14 mouse cellular contexts compared by ENCODE assay signal in the genomic region with DNA sequence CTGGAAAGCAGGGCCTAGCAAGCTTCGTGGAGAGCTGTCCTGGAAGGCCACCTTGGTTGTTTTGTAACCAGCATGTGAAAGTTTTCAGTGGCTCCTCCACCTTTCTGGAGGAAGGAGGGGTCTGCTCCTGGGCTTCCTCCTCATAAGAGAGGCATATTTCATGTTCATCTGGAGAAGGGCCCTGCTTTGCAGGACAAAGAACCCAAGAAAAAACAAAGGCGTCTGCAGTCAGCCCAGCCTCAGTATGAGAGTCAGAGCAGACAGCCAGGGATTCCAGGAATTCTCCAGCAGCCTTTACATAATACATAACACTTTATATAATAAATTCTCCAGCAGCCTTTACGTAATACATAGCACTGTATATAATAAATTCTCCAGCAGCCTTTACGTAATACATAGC.
DNase-seq lines count a peak whose midpoint lies in the region; ATAC-seq lines count a peak whose summit lies in the region.
"Had no signal": no experiment of that assay in that cellular context is flagged by ENCODE, and none has a peak within 500 bp of the region (broad histone marks: within the 10 kb centered on the region; RNA-seq: fewer than 3 reads in every experiment).

No protein-coding gene starts in this region.

- peaks cover 78% of the 10 kb centered on the region for H3K36me3 ChIP-seq in heart, embryonic 13.5 days
- no peaks in the 10 kb centered on the region for H3K36me3 ChIP-seq in intestine, embryonic 15.5 days
- H3K36me3 ChIP-seq in limb, embryonic 15.5 days, result peaks cover 10% of the 10 kb centered on the region
- no peaks in the 10 kb centered on the region for H3K36me3 ChIP-seq in midbrain, embryonic 11.5 days (ENCODE audit: control insufficient read depth, insufficient read depth, low read length)
- H3K36me3 ChIP-seq: embryonic facial prominence, embryonic 12.5 days; liver, embryonic 13.5 days had no signal

- ATAC-seq in heart, embryonic 13.5 days (ENCODE audit: extremely low read depth, insufficient number of reproducible peaks, low FRiP score, low TSS enrichment), result no peak
- ATAC-seq in intestine, embryonic 15.5 days, result peak; percentile 73
- peak; percentile 57; the same call in 1 of the 2 replicates for ATAC-seq in limb, embryonic 15.5 days (ENCODE audit: insufficient number of reproducible peaks, low FRiP score, low TSS enrichment, low read depth)
- ATAC-seq in midbrain, embryonic 11.5 days (ENCODE audit: low FRiP score), result no peak
- ATAC-seq: forebrain, embryonic 13.5 days had no signal

- WGBS in heart, embryonic 13.5 days, result 50% methylated on average over 4 of the region's 4 CpGs
- 25% methylated on average over 4 of the region's 4 CpGs for WGBS in intestine, embryonic 15.5 days
- WGBS in limb, embryonic 15.5 days, result 39% methylated on average over 4 of the region's 4 CpGs
- 80% methylated on average over 4 of the region's 4 CpGs for WGBS in midbrain, embryonic 11.5 days

- no peak for DNase-seq in heart, postnatal 25 days (ENCODE audit: low spot score)
- peak; percentile 60 for DNase-seq in Muller cell, postnatal 12 days (ENCODE audit: inconsistent ontology term)
- DNase-seq in neural tube, embryonic 10.5 days (ENCODE audit: extremely low spot score, low spot score), result no peak
- DNase-seq in midbrain, embryonic 11.5 days (ENCODE audit: low spot score, missing footprints), result no peak
- no peak for DNase-seq in left cerebral cortex, adult 9 months (ENCODE audit: low spot score in 2 of 2)
- DNase-seq: cerebellum, adult 2 months; gastrocnemius, postnatal 25 days; liver, embryonic 13.5 days had no signal

- no peaks in the 10 kb centered on the region for H3K27me3 ChIP-seq in heart, embryonic 13.5 days (replicated peaks)
- no peaks in the 10 kb centered on the region for H3K27me3 ChIP-seq in intestine, embryonic 15.5 days (replicated peaks)
- no peaks in the 10 kb centered on the region for H3K27me3 ChIP-seq in limb, embryonic 15.5 days
- H3K27me3 ChIP-seq in midbrain, embryonic 11.5 days (ENCODE audit: control insufficient read depth, insufficient read depth, low read length), result no peaks in the 10 kb centered on the region
- H3K27me3 ChIP-seq: embryonic facial prominence, embryonic 12.5 days; forebrain, embryonic 13.5 days; liver, embryonic 13.5 days had no signal

- intact Hi-C loops in heart, postnatal 25 days (cut with DNase I), result no loop called here

- H3K4me3 ChIP-seq in heart, embryonic 13.5 days, result no peak overlapping the region
- H3K4me3 ChIP-seq in intestine, embryonic 15.5 days (replicated peaks), result no peak overlapping the region
- H3K4me3 ChIP-seq in limb, embryonic 15.5 days, result no peak overlapping the region
- H3K4me3 ChIP-seq in midbrain, embryonic 11.5 days (ENCODE audit: low read depth, low read length), result no peak overlapping the region
- H3K4me3 ChIP-seq: embryonic facial prominence, embryonic 12.5 days; forebrain, embryonic 13.5 days; liver, embryonic 13.5 days had no signal

- no peaks in the 10 kb centered on the region for H3K9me3 ChIP-seq in heart, embryonic 13.5 days
- H3K9me3 ChIP-seq in intestine, embryonic 15.5 days, result no peaks in the 10 kb centered on the region
- H3K9me3 ChIP-seq in limb, embryonic 15.5 days, result no peaks in the 10 kb centered on the region
- no peaks in the 10 kb centered on the region for H3K9me3 ChIP-seq in midbrain, embryonic 11.5 days (ENCODE audit: control insufficient read depth, low read length)
- H3K9me3 ChIP-seq: embryonic facial prominence, embryonic 12.5 days; forebrain, embryonic 13.5 days; liver, embryonic 13.5 days had no signal

- H3K4me1 ChIP-seq in heart, embryonic 13.5 days, result peaks cover 42% of the 10 kb centered on the region
- H3K4me1 ChIP-seq in intestine, embryonic 15.5 days (replicated peaks), result peaks cover 16% of the 10 kb centered on the region
- H3K4me1 ChIP-seq in limb, embryonic 15.5 days, result peaks cover 20% of the 10 kb centered on the region
- no peaks in the 10 kb centered on the region for H3K4me1 ChIP-seq in midbrain, embryonic 11.5 days (ENCODE audit: control insufficient read depth, insufficient read depth, low read length)
- H3K4me1 ChIP-seq: forebrain, embryonic 13.5 days; liver, embryonic 13.5 days had no signal

- no peak overlapping the region for H3K4me2 ChIP-seq in heart, embryonic 13.5 days
- H3K4me2 ChIP-seq in intestine, embryonic 15.5 days (replicated peaks), result no peak overlapping the region
- no peak overlapping the region for H3K4me2 ChIP-seq in limb, embryonic 15.5 days
- H3K4me2 ChIP-seq in midbrain, embryonic 11.5 days, result no peak overlapping the region
- H3K4me2 ChIP-seq: embryonic facial prominence, embryonic 12.5 days; forebrain, embryonic 13.5 days; hindbrain, embryonic 14.5 days; liver, embryonic 13.5 days had no signal

- 0 out of 2 replicates have a peak overlapping the region, but pooled peaks have one; percentile 28 for H3K9ac ChIP-seq in heart, embryonic 13.5 days
- H3K9ac ChIP-seq in intestine, embryonic 15.5 days, result no peak overlapping the region
- no peak overlapping the region for H3K9ac ChIP-seq in limb, embryonic 15.5 days
- no peak overlapping the region for H3K9ac ChIP-seq in midbrain, embryonic 11.5 days (ENCODE audit: low read length)
- H3K9ac ChIP-seq: embryonic facial prominence, embryonic 12.5 days; forebrain, embryonic 13.5 days; hindbrain, embryonic 14.5 days; liver, embryonic 13.5 days had no signal

- H3K27ac ChIP-seq in heart, embryonic 13.5 days (replicated peaks), result peak overlapping the region; percentile 67
- peak overlapping the region; percentile 41; the same call in 1 of the 2 replicates for H3K27ac ChIP-seq in intestine, embryonic 15.5 days
- H3K27ac ChIP-seq in limb, embryonic 15.5 days, result peak overlapping the region; percentile 34; the same call in 1 of the 2 replicates
- H3K27ac ChIP-seq in midbrain, embryonic 11.5 days (ENCODE audit: low read depth, low read length), result no peak overlapping the region
- H3K27ac ChIP-seq: embryonic facial prominence, embryonic 12.5 days; forebrain, embryonic 13.5 days; hindbrain, embryonic 14.5 days; liver, embryonic 13.5 days had no signal

Comparison
In these comparisons a context has a peak if more than half of its experiments do, and no peak if none do; other contexts are left out.
1. ATAC-seq: peak in intestine, embryonic 15.5 days (single experiment) and limb, embryonic 15.5 days (single experiment); none in heart, embryonic 13.5 days (single experiment) and midbrain, embryonic 11.5 days (single experiment).